Mouse (Mus musculus) heart, embryonic 11.5 days (tissue): ENCODE data around the gene Gm10273. TPM values are rescaled to one million over a fixed set of nuclear protein-coding genes. Genes with fewer than 3 reads are reported as not detected.

Experiments used
- ATAC-seq: fragments of 200-750 bp; cut with Nextera tagmentation; replicated peaks from 2 replicates; pipeline ENCODE4 v1.8.0; 2017; ENCODE audit warnings: moderate library complexity; ENCODE audit not compliant: insufficient number of reproducible peaks, low FRiP score, low TSS enrichment
- H3K27ac ChIP-seq: fragments of 300-500 bp; sonication (generic); 2 replicates; pipeline ENCODE4 v1.5.1; 2014; ENCODE audit warnings: mild to moderate bottlenecking, low read depth, low read length
- H3K27me3 ChIP-seq: fragments of 300-500 bp; sonication (generic); 2 replicates; pipeline ENCODE4 v1.6.1; 2014; ENCODE audit warnings: mild to moderate bottlenecking, low read length, mixed read lengths; ENCODE audit not compliant: control insufficient read depth, insufficient read depth
- H3K36me3 ChIP-seq: fragments of 300-500 bp; sonication (generic); 2 replicates; pipeline ENCODE4 v1.6.1; 2014; ENCODE audit warnings: mild to moderate bottlenecking, low read length, moderate library complexity, mixed read lengths; ENCODE audit not compliant: control insufficient read depth, insufficient read depth
- H3K4me1 ChIP-seq: fragments of 300-500 bp; sonication (generic); 2 replicates; pipeline ENCODE4 v1.6.1; 2014; ENCODE audit warnings: low read length; ENCODE audit not compliant: control insufficient read depth, insufficient read depth
- H3K4me2 ChIP-seq: fragments of 300-500 bp; sonication (generic); 2 replicates; pipeline ENCODE4 v1.6.1; 2014; ENCODE audit warnings: mild to moderate bottlenecking, moderate library complexity
- H3K4me3 ChIP-seq: fragments of 300-500 bp; sonication (generic); 2 replicates; pipeline ENCODE4 v1.5.1; 2014; ENCODE audit warnings: low read depth, low read length
- H3K9ac ChIP-seq: fragments of 300-500 bp; sonication (generic); 2 replicates; pipeline ENCODE4 v1.6.1; 2014; ENCODE audit warnings: mild to moderate bottlenecking, low read depth, low read length, moderate library complexity
- H3K9me3 ChIP-seq: fragments of 300-500 bp; sonication (generic); replicated peaks from 2 replicates; pipeline ENCODE4 v1.6.1; 2016; ENCODE audit warnings: low read length; ENCODE audit not compliant: control insufficient read depth
- WGBS: fragments of 180-500 bp; shearing (Covaris S2); extraction: QIAGEN DNeasy Blood & Tissue Kit; methylation state at CpG from one replicate; pipeline ENCODE4 v1.1.7; 2014; ENCODE audit not compliant: insufficient replicate concordance; 5-methylcytosine and 5-hydroxymethylcytosine counted together
- polyA plus RNA-seq: library from polyadenylated mRNA; unstranded; fragments of >200 nt; fragmentation: Nextera tagmentation; extraction: Ambion mirVana; gene quantifications from 2 replicates; pipeline ENCODE4 v1.2.1, GENCODE M21; 2014

The Gm10273 gene
- polyA plus RNA-seq, 1 experiment from 2014 or later = 12.2 TPM

DNA sequence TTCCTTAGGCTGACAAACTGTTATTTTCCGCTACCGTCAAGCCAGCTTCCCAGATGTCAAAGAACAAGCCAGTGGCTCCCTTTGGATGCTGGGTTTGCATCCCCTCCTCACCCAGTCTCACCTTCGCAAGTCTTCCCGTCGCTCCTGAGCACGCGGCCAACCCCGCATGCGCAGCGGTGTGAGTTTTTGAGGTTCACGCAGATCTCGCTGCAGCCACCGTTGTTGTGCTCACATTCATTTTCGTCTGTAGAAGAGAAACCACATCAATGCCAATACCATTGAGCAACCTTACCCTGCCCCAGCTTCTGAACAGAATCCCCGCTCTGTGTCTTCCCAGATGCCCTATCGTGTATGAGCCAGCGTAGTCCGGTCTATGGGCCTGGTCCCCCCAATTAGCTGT lies 40.3 kb downstream of the Gm10273 start:
- Histone ChIP-seq H3K27ac (no peak overlapping the region), H3K4me2 (no peak overlapping the region), H3K27me3 (0 out of 2 replicates have a peak, but pooled peaks cover 2% of the 10 kb centered on the region), H3K36me3 (no peaks in the 10 kb centered on the region), H3K4me1 (peaks cover 8% of the 10 kb centered on the region), H3K4me3 (no peak overlapping the region), H3K9ac (no peak overlapping the region), H3K9me3 (no peaks in the 10 kb centered on the region)
- no peak for ATAC-seq
- WGBS = 89% methylated on average over 18 of the region's 18 CpGs

DNA sequence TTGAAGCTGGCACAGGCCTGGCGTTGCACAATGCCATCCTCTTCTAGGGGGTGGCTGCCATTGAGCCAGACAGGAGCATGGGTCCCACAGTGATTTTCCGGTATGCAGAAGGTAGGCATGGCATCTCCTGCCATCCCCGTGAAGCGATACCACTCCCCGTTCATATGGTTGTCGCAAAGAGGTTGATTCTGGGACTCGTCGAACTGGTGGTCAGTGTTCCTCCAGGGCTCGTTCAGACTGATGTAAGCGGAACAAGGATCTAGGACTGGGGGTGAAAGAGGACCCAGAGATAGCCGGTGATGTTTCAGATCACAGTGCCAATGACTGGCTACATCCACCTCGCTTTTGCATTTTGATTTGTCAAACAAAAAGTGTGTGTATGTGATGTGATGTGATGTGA lies 43.2 kb downstream of the Gm10273 start:
- H3K4me1 ChIP-seq = peaks cover 10% of the 10 kb centered on the region
- no peak overlapping the region for H3K9ac ChIP-seq
- WGBS = 90% methylated on average over 12 of the region's 12 CpGs
- no peak overlapping the region for H3K27ac ChIP-seq
- no peaks in the 10 kb centered on the region for H3K36me3 ChIP-seq
- no peak overlapping the region for H3K4me2 ChIP-seq
- no peak overlapping the region for H3K4me3 ChIP-seq
- no peak for ATAC-seq
- H3K9me3 ChIP-seq = no peaks in the 10 kb centered on the region
- 0 out of 2 replicates have a peak, but pooled peaks cover 2% of the 10 kb centered on the region for H3K27me3 ChIP-seq

GRCm38 (mm10) chr10:59439508-59439931 lies 44.1 kb downstream of the Gm10273 start:
- no peaks in the 10 kb centered on the region for H3K9me3 ChIP-seq
- H3K4me2 ChIP-seq = no peak overlapping the region
- WGBS = 39% methylated on average over 5 of the region's 5 CpGs
- no peaks in the 10 kb centered on the region for H3K36me3 ChIP-seq
- H3K27me3 ChIP-seq = 0 out of 2 replicates have a peak, but pooled peaks cover 2% of the 10 kb centered on the region
- H3K4me3 ChIP-seq = no peak overlapping the region
- no peak for ATAC-seq
- no peak overlapping the region for H3K9ac ChIP-seq
- peaks cover 17% of the 10 kb centered on the region for H3K4me1 ChIP-seq
- H3K27ac ChIP-seq = no peak overlapping the region

DNA sequence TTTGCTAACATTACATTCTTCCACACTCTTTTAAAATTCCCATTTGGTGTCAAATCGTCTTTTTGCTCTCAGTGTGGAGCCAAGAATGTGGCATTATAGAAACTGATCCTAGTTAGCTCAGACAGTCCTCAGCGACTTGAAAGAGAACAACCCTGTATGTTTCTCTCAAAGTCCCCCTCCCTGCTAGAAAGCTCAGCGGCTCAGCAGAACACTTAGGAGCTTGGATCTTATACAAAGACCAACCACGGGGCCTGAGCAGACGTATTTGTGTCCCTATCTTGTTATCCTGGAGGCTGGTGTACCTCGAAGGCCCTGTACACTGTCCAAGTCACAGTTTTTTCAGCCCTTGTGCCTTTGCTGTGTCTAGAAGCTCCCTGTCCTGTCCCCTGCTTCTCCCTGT lies 44.7 kb downstream of the Gm10273 start:
- WGBS = 50% methylated on average over 6 of the region's 6 CpGs
- Histone ChIP-seq H3K36me3 (no peaks in the 10 kb centered on the region), H3K27me3 (0 out of 2 replicates have a peak, but pooled peaks cover 2% of the 10 kb centered on the region), H3K9ac (no peak overlapping the region), H3K27ac (no peak overlapping the region), H3K9me3 (no peaks in the 10 kb centered on the region), H3K4me2 (no peak overlapping the region), H3K4me3 (no peak overlapping the region), H3K4me1 (peaks cover 22% of the 10 kb centered on the region)
- ATAC-seq = no peak

DNA sequence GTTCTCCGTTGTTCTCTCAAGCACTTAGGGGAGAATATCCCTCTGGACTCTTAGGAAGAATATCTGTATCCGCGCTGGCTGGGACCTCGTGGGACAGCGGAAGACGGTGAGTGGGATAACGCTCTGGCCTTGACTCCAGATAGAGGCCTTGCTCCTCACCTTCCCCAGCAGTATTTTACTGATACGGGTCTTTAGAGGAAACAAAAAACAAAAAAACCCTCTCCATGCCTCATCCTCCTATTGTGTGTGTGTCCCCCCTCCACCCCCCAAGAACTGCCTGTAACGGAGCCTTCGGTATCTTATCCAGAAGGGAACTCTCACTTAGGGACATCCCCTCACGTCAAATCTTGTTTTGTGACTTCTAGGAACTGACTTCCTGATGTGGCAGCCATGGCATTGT lies 46.3 kb downstream of the Gm10273 start, which contains the start of gene Oit3:
Gene Oit3 (minus strand): TSS at position 44 of the 400 bp plus-strand sequence.
- Histone ChIP-seq H3K27ac (no peak within 1 kb of the TSS), H3K4me1 (peaks cover 26% of the 10 kb centered on the region), H3K9me3 (no peaks in the 10 kb centered on the region), H3K36me3 (no peaks in the 10 kb centered on the region), H3K4me2 (no peak within 1 kb of the TSS), H3K27me3 (no peaks in the 10 kb centered on the region), H3K4me3 (no peak within 1 kb of the TSS), H3K9ac (no peak within 1 kb of the TSS)
- 46% methylated on average over 11 of the region's 11 CpGs for WGBS
- ATAC-seq = no peak

GRCm38 (mm10) chr10:59443212-59443611 lies 47.8 kb downstream of the Gm10273 start:
- Histone ChIP-seq H3K4me1 (peaks cover 36% of the 10 kb centered on the region), H3K9ac (no peak overlapping the region), H3K9me3 (no peaks in the 10 kb centered on the region), H3K4me3 (no peak overlapping the region), H3K36me3 (no peaks in the 10 kb centered on the region), H3K27ac (no peak overlapping the region), H3K27me3 (no peaks in the 10 kb centered on the region), H3K4me2 (peak overlapping the region; percentile 12)
- 7% methylated on average over 7 of the region's 7 CpGs for WGBS
- ATAC-seq = 0 out of 2 replicates have a peak, but pooled peaks have one; percentile 31

- peaks cover 36% of the 10 kb centered on the region for H3K4me1 ChIP-seq
- no peaks in the 10 kb centered on the region for H3K36me3 ChIP-seq
- H3K9ac ChIP-seq = no peak overlapping the region
- H3K4me2 ChIP-seq = no peak overlapping the region
- H3K27me3 ChIP-seq = no peaks in the 10 kb centered on the region
- H3K9me3 ChIP-seq = no peaks in the 10 kb centered on the region
- H3K27ac ChIP-seq = no peak overlapping the region
- no peak overlapping the region for H3K4me3 ChIP-seq
- WGBS = 71% methylated on average over 3 of the region's 3 CpGs
- ATAC-seq = no peak
These were observed 48.7 kb downstream of the Gm10273 start for GRCm38 (mm10) chr10:59444106-59444505.

DNA sequence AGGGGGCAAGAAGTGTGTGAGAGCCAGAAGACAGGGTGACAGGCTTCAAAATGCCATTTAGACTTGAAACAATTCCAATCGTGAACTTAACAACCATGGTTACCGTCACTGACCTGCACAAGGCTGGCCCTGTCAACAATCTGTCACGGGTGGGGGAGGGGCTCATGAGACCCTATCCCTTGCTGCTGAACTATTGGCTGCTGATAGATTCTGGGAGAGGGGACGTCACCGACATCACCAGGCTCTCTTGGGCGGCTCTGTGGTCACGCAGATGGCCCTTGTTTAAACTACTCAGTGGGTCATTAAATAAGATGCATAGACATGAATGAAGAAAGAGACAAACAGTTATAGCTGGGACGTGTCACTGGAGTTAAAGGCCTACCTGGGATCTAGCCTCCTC lies 49.2 kb downstream of the Gm10273 start:
- Histone ChIP-seq H3K9ac (no peak overlapping the region), H3K27ac (no peak overlapping the region), H3K27me3 (no peaks in the 10 kb centered on the region), H3K4me1 (peaks cover 34% of the 10 kb centered on the region), H3K4me3 (no peak overlapping the region), H3K4me2 (no peak overlapping the region), H3K9me3 (no peaks in the 10 kb centered on the region), H3K36me3 (no peaks in the 10 kb centered on the region)
- 30% methylated on average over 8 of the region's 8 CpGs for WGBS
- no peak for ATAC-seq
